Mouse (Mus musculus): Measurements from ENCODE around the gene Caskin1. TPM values are rescaled to one million over a fixed set of nuclear protein-coding genes. Genes with fewer than 3 reads are reported as not detected.

The Caskin1 gene
- polyA plus RNA-seq, 2 experiments = 0.08 to 0.09 TPM

DNA sequence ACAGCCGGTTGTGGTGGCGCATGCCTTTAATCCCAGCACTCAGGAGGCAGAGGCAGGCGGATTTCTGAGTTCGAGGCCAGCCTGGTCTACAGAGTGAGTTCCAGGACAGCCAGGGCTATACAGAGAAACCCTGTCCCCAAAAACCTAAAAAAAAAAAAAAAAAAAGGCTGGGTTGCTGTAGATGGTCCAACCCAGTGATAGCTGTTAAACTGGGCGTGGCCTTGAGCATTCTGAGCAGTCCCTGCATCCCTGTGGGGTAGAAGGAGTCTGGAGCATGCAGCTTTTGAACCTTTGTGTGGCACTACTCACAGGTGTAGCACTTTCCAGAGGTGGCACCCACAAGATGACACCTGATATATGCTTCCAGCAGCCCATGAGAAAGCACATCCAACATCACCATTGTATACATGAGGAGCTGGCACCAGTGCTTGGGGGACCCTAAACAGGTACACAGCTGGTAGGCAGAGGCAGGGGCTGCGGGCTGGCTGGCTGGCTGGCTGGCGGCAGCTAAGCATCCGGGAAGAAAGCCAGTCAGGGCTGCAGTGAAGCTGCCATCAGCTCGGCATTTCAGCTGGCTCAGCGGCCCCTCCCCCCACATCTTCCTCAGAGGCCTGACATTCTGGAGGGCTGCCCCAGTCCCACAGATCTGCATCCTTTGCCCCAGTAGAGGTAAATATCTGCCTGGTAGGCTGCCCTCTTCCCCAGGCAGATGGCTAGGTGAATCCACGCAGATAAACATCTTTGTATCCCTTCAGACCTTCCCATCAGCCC, 3.1 kb upstream of the Caskin1 start:
- WGBS (ENCODE audit: insufficient replicate concordance) = 30% methylated on average over 11 of the region's 11 CpGs
- H3K4me2 ChIP-seq (ENCODE audit: low read depth) = no peak overlapping the region
- H3K36me3 ChIP-seq (replicated peaks; ENCODE audit: control insufficient read depth, insufficient read depth, low read depth) = no peaks in the 10 kb centered on the region
- H3K27ac ChIP-seq = no peak overlapping the region
- peaks cover 0 to 2% of the 10 kb centered on the region in 2 experiments; a peak in 1 of 4 replicates for H3K4me1 ChIP-seq (replicated peaks; ENCODE audit: control insufficient read depth in 2 of 2, insufficient read depth in 2 of 2, low read length in 1 of 2)
- DNase-seq (ENCODE audit: low read depth in 3 of 3, low spot score in 3 of 3) = no peak
- no peak overlapping the region for H3K9ac ChIP-seq (replicated peaks)
- no peak overlapping the region for H3K4me3 ChIP-seq (ENCODE audit: insufficient read depth in 1 of 2, low read depth in 2 of 2, low read length in 2 of 2)
- no peaks in the 10 kb centered on the region for H3K9me3 ChIP-seq (ENCODE audit: control insufficient read depth, low read length)
- peaks cover 37% of the 10 kb centered on the region for H3K27me3 ChIP-seq (ENCODE audit: control insufficient read depth, insufficient read depth, low read length)
- no peak for TF ChIP-seq CTCF (IDR thresholded peaks at IDR 0.05; ENCODE audit: low read depth)
- TF ChIP-seq EP300 (IDR thresholded peaks at IDR 0.05; ENCODE audit: low read depth) = no peak
- ATAC-seq (ENCODE audit: insufficient read depth) = no peak

DNA sequence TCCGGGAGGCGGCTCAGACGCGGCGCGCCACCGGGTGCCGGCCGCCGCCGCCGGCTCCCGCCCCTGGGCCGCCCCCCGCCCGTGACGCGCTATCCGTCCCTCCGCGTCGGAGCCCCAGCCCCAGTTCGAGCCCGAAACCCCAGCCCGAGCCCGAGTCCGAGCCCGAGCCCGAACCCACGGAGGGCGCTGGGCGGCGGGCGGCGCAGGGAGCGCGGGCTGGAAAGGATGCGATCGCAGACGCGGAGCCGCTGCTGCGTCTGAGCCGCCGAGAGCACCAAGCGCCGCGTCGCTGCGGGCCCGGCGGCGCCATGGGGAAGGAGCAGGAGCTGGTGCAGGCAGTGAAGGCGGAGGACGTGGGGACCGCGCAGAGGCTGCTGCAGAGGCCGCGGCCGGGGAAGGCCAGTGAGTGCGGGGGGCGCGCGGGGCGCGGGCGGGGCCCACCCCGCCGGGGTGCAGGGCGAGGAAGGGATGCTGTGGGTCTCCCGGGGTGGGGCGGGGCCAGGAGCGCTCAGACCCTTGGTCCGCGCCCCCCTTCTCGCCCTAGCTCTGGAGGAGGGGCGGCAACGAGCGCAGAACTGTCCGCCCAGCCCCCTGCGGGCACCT, 362 bp downstream of the Caskin1 start:
- no peak for DNase-seq (ENCODE audit: low read depth in 3 of 3, low spot score in 3 of 3)
- H3K4me2 ChIP-seq (ENCODE audit: low read depth) = peak overlapping the region; percentile 51
- no peak overlapping the region for H3K27ac ChIP-seq
- no peak overlapping the region for H3K9ac ChIP-seq (replicated peaks)
- no peaks in the 10 kb centered on the region for H3K4me1 ChIP-seq (replicated peaks; ENCODE audit: control insufficient read depth in 2 of 2, insufficient read depth in 2 of 2, low read length in 1 of 2)
- TF ChIP-seq CTCF (IDR thresholded peaks at IDR 0.05; ENCODE audit: low read depth) (no peak), EP300 (IDR thresholded peaks at IDR 0.05; ENCODE audit: low read depth) (no peak)
- under 1% methylated on average over 68 of the region's 81 CpGs for WGBS (ENCODE audit: insufficient replicate concordance)
- H3K4me3 ChIP-seq (ENCODE audit: insufficient read depth in 1 of 2, low read depth in 2 of 2, low read length in 2 of 2) = peak overlapping the region; percentile 31 to 40
- no peaks in the 10 kb centered on the region for H3K36me3 ChIP-seq (replicated peaks; ENCODE audit: control insufficient read depth, insufficient read depth, low read depth)
- no peaks in the 10 kb centered on the region for H3K9me3 ChIP-seq (ENCODE audit: control insufficient read depth, low read length)
- peaks cover 44% of the 10 kb centered on the region for H3K27me3 ChIP-seq (ENCODE audit: control insufficient read depth, insufficient read depth, low read length)
- ATAC-seq (ENCODE audit: insufficient read depth) = no peak

DNA sequence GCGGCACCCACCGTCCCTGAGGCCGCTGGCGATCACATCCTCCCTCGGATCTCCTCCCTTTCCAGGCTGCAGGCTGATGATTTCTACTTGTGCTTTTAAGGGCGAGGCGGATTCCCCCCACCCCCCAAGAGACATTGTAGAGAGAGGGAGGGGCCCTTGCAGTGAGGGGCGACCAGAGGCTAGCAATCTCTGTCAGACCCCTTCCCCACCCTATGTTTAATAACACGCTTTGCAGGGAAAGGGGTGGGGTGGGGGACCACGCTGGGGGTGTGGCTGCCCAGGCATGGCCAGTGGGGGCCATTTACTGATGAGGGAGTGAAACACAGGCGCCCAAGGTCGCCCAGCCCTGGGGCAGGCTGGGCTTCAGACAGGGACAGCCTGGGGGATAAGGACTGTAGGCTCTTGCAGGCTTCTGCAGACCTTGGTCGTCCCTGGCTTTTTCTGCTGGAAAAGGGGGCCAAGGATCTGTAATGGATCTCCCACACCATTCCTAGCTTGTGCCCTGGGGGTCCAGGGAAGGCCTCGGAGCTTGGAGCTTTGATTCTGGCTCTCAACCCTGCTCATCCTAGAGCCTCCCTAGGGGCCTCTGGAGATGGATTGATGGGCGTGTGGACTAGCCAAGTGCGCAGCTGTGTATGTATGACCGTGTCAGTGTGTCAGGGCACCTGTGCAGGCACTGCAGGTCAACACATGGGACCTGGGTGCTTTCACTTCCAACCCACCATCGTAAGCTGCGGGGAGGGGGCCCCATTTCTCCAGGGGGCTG, 1.0 kb downstream of the Caskin1 start:
- peak overlapping the region; percentile 51 for H3K4me2 ChIP-seq (ENCODE audit: low read depth)
- H3K27ac ChIP-seq = no peak overlapping the region
- no peak for ATAC-seq (ENCODE audit: insufficient read depth)
- H3K36me3 ChIP-seq (replicated peaks; ENCODE audit: control insufficient read depth, insufficient read depth, low read depth) = no peaks in the 10 kb centered on the region
- no peak for DNase-seq (ENCODE audit: low read depth in 3 of 3, low spot score in 3 of 3)
- peak overlapping the region in 1 of 2 experiments; percentile 40; a peak in 1 of 4 replicates for H3K4me3 ChIP-seq (ENCODE audit: insufficient read depth in 1 of 2, low read depth in 2 of 2, low read length in 2 of 2)
- H3K27me3 ChIP-seq (ENCODE audit: control insufficient read depth, insufficient read depth, low read length) = peaks cover 44% of the 10 kb centered on the region
- no peaks in the 10 kb centered on the region for H3K4me1 ChIP-seq (replicated peaks; ENCODE audit: control insufficient read depth in 2 of 2, insufficient read depth in 2 of 2, low read length in 1 of 2)
- no peaks in the 10 kb centered on the region for H3K9me3 ChIP-seq (ENCODE audit: control insufficient read depth, low read length)
- WGBS (ENCODE audit: insufficient replicate concordance) = 24% methylated on average over 19 of the region's 19 CpGs
- no peak overlapping the region for H3K9ac ChIP-seq (replicated peaks)
- TF ChIP-seq EP300 (IDR thresholded peaks at IDR 0.05; ENCODE audit: low read depth) (no peak), CTCF (IDR thresholded peaks at IDR 0.05; ENCODE audit: low read depth) (no peak)

DNA sequence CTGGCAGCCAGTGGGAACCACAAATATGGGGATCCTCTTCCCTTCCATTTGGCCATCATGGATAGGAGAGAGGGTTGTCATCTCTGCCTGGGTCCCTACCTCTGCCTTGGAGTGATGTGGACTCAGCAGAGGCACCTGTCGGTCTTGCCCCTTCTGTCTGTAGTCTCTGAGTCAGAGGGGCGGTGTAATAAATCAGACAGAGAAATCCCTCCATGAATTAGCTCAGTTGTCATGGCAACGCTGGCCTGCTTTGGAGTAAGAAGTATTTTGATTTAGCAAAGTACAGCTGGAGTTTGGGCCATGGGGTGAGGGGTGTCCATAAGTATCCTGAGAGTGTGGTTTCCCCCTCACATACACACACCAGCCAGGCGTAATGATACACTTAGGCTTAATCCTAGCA, 2.0 kb downstream of the Caskin1 start:
- Histone ChIP-seq H3K4me1 (replicated peaks; ENCODE audit: control insufficient read depth in 2 of 2, insufficient read depth in 2 of 2, low read length in 1 of 2) (no peaks in the 10 kb centered on the region), H3K27ac (no peak overlapping the region), H3K9ac (replicated peaks) (no peak overlapping the region), H3K4me3 (ENCODE audit: insufficient read depth in 1 of 2, low read depth in 2 of 2, low read length in 2 of 2) (no peak overlapping the region), H3K9me3 (ENCODE audit: control insufficient read depth, low read length) (no peaks in the 10 kb centered on the region), H3K27me3 (ENCODE audit: control insufficient read depth, insufficient read depth, low read length) (peaks cover 44% of the 10 kb centered on the region), H3K36me3 (replicated peaks; ENCODE audit: control insufficient read depth, insufficient read depth, low read depth) (no peaks in the 10 kb centered on the region), H3K4me2 (ENCODE audit: low read depth) (no peak overlapping the region)
- WGBS (ENCODE audit: insufficient replicate concordance) = 69% methylated on average over 4 of the region's 4 CpGs
- ATAC-seq (ENCODE audit: insufficient read depth) = no peak
- no peak for DNase-seq (ENCODE audit: low read depth in 3 of 3, low spot score in 3 of 3)
- no peak for TF ChIP-seq CTCF (IDR thresholded peaks at IDR 0.05; ENCODE audit: low read depth)
- no peak for TF ChIP-seq EP300 (IDR thresholded peaks at IDR 0.05; ENCODE audit: low read depth)

All from liver, embryonic 14.5 days (tissue).